Mouse (Mus musculus) midbrain, embryonic 10.5 days (tissue): ENCODE data around the gene Fance. TPM values are rescaled to one million over a fixed set of nuclear protein-coding genes. Genes with fewer than 3 reads are reported as not detected.
"Not testable (repeated sequence)": the region's sequence is repeated elsewhere in the genome, so short reads cannot be mapped to it uniquely, and the experiment has no call there.

ENCODE experiments used
- DNase-seq: peaks from one replicate; pipeline ENCODE4 v3.0.0-alpha.2; 2017; ENCODE audit warnings: low spot score
- H3K27ac ChIP-seq: fragments of 300-500 bp; sonication (generic); replicated peaks from 2 replicates; pipeline ENCODE4 v1.5.1; 2016; ENCODE audit warnings: mild to moderate bottlenecking
- H3K27me3 ChIP-seq: fragments of 300-500 bp; sonication (generic); 2 replicates; pipeline ENCODE4 v1.6.1; 2016; ENCODE audit warnings: low read depth, mild to moderate bottlenecking; ENCODE audit not compliant: poor library complexity, severe bottlenecking
- H3K36me3 ChIP-seq: fragments of 300-500 bp; sonication (generic); 2 replicates; pipeline ENCODE4 v1.6.1; 2016; ENCODE audit warnings: mild to moderate bottlenecking, moderate library complexity
- H3K4me1 ChIP-seq: fragments of 300-500 bp; sonication (generic); 2 replicates; pipeline ENCODE4 v1.6.1; 2016
- H3K4me3 ChIP-seq: fragments of 300-500 bp; sonication (generic); 2 replicates; pipeline ENCODE4 v1.5.1; 2016; ENCODE audit warnings: mild to moderate bottlenecking, moderate library complexity
- H3K9me3 ChIP-seq: fragments of 300-500 bp; sonication (generic); replicated peaks from 2 replicates; pipeline ENCODE4 v1.6.1; 2016; ENCODE audit warnings: mild to moderate bottlenecking
- WGBS: fragments of 180-500 bp; shearing (Covaris S2); methylation state at CpG from one replicate; pipeline ENCODE4 v1.1.7; 2016; 5-methylcytosine and 5-hydroxymethylcytosine counted together
- polyA plus RNA-seq: library from polyadenylated mRNA; unstranded; fragments of >200 nt; fragmentation: Nextera tagmentation; extraction: Ambion mirVana; gene quantifications from 2 replicates; pipeline ENCODE4 v1.2.1, GENCODE M21; 2016

Fance gene
- polyA plus RNA-seq, 1 experiment from 2014 or later = 30.8 TPM

GRCm38 (mm10) chr17:28345882-28346281 is 32.6 kb downstream of the Fance start:
- H3K4me1 ChIP-seq = peaks cover 78% of the 10 kb centered on the region
- H3K4me3 ChIP-seq = peak overlapping the region; percentile 19; the same call in 1 of the 2 replicates
- H3K9me3 ChIP-seq = no peaks in the 10 kb centered on the region
- 10% methylated on average over 10 of the region's 10 CpGs for WGBS
- peak overlapping the region; percentile 56; the same call in 1 of the 2 replicates for H3K27ac ChIP-seq
- peaks cover 2% of the 10 kb centered on the region; the same call in 1 of the 2 replicates for H3K36me3 ChIP-seq
- H3K27me3 ChIP-seq = peaks cover 74% of the 10 kb centered on the region
- no peak for DNase-seq

DNA sequence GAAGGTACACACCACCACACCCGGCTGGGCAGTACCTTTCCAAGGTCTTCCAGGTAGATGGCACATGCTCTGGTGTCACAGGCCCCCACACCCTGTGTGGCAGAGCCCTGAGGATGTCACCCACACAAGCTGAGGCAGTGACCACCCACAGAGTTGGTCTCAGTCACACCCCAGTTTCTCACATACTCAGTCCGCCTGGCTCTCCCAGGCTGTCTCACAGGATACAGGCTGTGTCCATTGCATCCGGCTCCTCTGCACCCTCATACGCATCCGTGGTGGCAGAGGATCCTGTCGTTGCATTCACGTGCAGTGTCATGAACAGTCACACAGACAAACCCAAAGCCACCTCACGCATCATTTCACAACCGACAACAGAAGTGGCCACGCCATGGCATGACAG is 34.0 kb downstream of the Fance start:
- Histone ChIP-seq H3K36me3 (no peaks in the 10 kb centered on the region), H3K27me3 (peaks cover 71% of the 10 kb centered on the region), H3K4me3 (no peak overlapping the region), H3K4me1 (peaks cover 81% of the 10 kb centered on the region), H3K27ac (no peak overlapping the region), H3K9me3 (no peaks in the 10 kb centered on the region)
- 88% methylated on average over 10 of the region's 10 CpGs for WGBS
- no peak for DNase-seq

DNA sequence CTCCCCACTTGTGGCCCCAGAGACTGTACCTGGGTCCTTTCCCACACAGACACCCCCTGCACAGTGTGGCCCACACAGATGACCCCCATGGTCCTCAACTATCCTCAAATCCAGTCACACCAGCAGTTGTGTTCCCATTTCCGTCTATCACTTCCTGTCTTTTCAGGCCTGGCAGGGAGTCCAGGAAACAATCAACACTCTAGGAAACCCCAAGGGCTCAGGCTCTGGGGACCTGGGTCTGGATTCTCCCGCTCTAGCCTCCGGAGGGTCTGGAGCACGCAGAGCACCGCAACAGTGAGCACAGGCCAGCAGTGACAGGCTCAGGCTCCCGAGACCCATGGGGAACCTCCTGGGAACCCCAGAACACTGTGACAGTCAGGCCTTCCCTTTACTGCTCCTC is 34.9 kb downstream of the Fance start:
- 55% methylated on average over 6 of the region's 6 CpGs for WGBS
- 0 out of 2 replicates have a peak overlapping the region, but pooled peaks have one; percentile 13 for H3K27ac ChIP-seq
- peak overlapping the region; percentile 85; the same call in 1 of the 2 replicates for H3K4me3 ChIP-seq
- no peaks in the 10 kb centered on the region for H3K36me3 ChIP-seq
- peaks cover 74% of the 10 kb centered on the region for H3K27me3 ChIP-seq
- H3K4me1 ChIP-seq = peaks cover 79% of the 10 kb centered on the region
- no peaks in the 10 kb centered on the region for H3K9me3 ChIP-seq
- DNase-seq = no peak

DNA sequence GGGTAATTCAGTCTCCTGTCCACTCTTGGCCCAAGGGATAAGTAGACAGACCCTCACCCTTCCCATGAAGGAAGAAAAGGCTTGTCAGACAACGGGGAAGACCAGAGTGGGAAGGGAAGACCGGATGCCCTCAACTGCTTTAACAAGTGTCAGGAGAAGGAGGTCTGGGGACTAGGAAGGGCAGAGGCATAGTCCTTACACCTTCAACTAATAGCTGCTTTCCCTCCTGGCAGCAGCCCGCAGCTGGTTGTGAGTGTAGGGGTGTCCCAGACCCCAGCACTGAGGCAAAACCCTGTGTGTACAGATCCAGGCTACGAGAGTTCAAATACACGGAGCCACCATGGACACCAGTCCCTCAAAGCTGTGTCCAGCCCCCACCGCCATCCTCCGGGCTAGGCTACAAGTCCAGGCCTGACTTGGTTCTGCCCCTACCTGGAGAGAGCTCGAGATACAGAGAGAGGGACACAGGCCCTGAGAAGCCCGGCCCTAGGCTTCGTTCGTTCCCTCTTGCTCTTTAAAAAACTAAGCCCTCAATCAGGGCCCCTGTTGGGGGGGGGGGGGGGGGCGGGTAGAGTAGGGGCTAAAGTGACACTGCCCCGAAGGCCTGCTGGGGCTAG is 36.1 kb downstream of the Fance start:
- H3K4me1 ChIP-seq = peaks cover 72% of the 10 kb centered on the region
- peaks cover 80% of the 10 kb centered on the region for H3K27me3 ChIP-seq
- peak; percentile 43 for DNase-seq
- H3K9me3 ChIP-seq = no peaks in the 10 kb centered on the region
- WGBS = 12% methylated on average over 13 of the region's 13 CpGs
- peak overlapping the region; percentile 85 for H3K4me3 ChIP-seq
- peak overlapping the region; percentile 91 for H3K27ac ChIP-seq
- no peaks in the 10 kb centered on the region for H3K36me3 ChIP-seq

GRCm38 (mm10) chr17:28349901-28350465 is 36.7 kb downstream of the Fance start:
- H3K27ac ChIP-seq = peak overlapping the region; percentile 91
- DNase-seq = peak; percentile 56
- peak overlapping the region; percentile 85 for H3K4me3 ChIP-seq
- H3K27me3 ChIP-seq = peaks cover 77% of the 10 kb centered on the region
- H3K36me3 ChIP-seq = no peaks in the 10 kb centered on the region
- H3K9me3 ChIP-seq = no peaks in the 10 kb centered on the region
- peaks cover 66% of the 10 kb centered on the region for H3K4me1 ChIP-seq
- WGBS = under 1% methylated on average over 40 of the region's 54 CpGs

DNA sequence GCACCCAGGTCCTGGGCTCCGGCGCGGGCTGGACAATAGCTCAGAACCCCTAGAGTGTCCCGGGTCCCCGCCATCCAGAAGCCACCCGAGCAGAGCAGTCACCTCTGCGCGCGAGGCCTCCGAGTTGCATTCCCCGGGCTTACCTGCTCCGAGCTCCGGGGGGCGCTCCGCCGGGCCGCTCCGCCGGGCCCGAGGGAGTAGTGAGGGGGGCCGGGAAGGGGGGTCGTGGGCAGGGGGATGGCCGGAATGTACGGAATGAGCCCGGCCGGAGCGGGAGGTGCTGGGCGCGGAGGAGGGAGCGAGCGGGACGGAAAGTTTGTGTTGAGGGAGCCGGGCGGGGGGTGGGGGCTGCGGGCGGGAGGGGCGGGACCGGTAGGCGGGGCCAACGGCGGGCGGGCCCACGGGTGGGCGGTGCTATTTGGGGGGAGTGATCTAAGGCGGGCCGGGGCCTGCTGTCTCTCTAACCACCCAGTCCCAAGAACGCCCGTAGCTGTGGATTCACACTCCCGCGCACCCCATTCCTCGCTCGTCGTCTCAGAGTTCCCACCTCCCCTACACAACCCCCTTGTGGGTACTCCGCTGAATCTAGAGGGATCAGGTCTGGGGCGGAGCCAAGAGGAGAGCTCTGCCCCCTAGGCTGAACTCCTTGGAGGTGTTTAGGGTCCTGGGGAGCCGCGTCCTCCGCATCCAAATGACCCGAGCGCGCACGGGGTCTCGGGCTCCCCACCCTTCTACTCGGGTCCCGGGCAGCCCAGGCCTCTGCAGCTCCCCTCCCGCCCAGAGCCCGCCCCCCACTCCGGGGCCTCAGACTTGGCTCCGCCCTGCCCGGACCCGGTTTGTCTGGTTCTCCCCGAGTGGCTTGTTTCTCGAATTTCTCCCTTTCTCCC is 37.4 kb downstream of the Fance start, which contains the start of gene Tead3:
Gene Tead3, minus strand, starts transcription at position 352 of the 887 bp plus-strand sequence.
- peak within 1 kb of the TSS; percentile 85 for H3K4me3 ChIP-seq
- under 1% methylated on average over 71 of the region's 73 CpGs for WGBS
- no peaks in the 10 kb centered on the region for H3K9me3 ChIP-seq
- peaks cover 74% of the 10 kb centered on the region for H3K27me3 ChIP-seq
- H3K36me3 ChIP-seq = no peaks in the 10 kb centered on the region
- H3K4me1 ChIP-seq = peaks cover 59% of the 10 kb centered on the region
- H3K27ac ChIP-seq = peak within 1 kb of the TSS; percentile 91
- DNase-seq = peak; percentile 88

DNA sequence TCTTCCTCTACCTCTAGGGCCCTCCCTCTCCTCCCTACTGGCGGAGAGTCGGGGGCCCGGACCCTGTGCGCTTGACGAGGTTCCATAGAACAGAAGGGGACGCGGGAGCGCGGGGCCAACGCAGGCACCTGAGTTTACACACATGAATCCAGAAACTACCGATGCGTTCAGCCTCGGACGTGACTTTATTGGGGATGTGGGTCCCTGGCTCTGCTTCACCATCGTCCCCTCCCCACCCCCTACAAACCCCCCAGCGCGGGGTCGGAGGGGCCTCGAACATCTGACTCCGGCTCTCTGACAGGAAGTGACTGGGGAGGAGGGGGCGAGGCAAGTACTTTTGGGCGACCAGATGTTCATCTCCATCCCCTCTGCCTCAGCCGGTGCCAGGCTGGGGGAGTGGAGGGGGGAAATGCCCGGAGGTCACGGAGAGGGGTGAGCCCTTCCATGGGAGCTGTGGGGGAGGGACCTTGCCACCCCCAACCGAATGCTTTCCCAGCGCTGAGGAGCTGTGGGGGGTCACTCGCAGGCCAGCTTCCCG is 38.1 kb downstream of the Fance start:
- peaks cover 52% of the 10 kb centered on the region for H3K4me1 ChIP-seq
- no peaks in the 10 kb centered on the region for H3K9me3 ChIP-seq
- WGBS = under 1% methylated on average over 29 of the region's 29 CpGs
- peak overlapping the region; percentile 91 for H3K27ac ChIP-seq
- H3K27me3 ChIP-seq = peaks cover 71% of the 10 kb centered on the region
- H3K36me3 ChIP-seq = no peaks in the 10 kb centered on the region
- no peak for DNase-seq
- peak overlapping the region; percentile 85 for H3K4me3 ChIP-seq

DNA sequence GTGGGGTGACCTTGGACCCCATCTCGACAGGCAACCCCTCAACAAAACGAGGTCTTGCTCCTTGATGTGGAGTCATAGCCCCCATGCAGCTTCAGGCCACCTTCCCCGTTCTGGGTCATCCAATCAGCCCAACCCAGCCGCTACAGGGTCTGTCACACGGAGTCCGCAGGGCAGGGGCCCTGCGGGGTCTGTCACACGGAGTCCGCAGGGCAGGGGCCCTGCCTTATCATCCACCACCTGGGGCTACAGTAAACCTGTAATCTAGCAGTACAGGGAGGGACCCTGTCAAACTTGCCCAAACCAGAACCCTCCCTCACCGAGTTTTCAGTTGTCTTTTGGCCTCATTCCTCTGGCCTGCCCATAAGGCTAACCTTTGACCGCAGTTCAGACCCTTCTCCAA is 38.7 kb downstream of the Fance start:
- Histone ChIP-seq H3K36me3 (no peaks in the 10 kb centered on the region), H3K4me3 (peak overlapping the region; percentile 85; the same call in 1 of the 2 replicates), H3K4me1 (peaks cover 49% of the 10 kb centered on the region), H3K27me3 (peaks cover 70% of the 10 kb centered on the region), H3K27ac (peak overlapping the region; percentile 91; the same call in 1 of the 2 replicates), H3K9me3 (no peaks in the 10 kb centered on the region)
- DNase-seq = no peak
- 6% methylated on average over 11 of the region's 11 CpGs for WGBS

GRCm38 (mm10) chr17:28355871-28356270 is 42.6 kb downstream of the Fance start:
- WGBS = 87% methylated on average over 12 of the region's 12 CpGs
- no peaks in the 10 kb centered on the region for H3K9me3 ChIP-seq
- no peaks in the 10 kb centered on the region for H3K36me3 ChIP-seq
- H3K4me3 ChIP-seq = no peak overlapping the region
- H3K27me3 ChIP-seq = peaks cover 85% of the 10 kb centered on the region
- no peak for DNase-seq
- no peak overlapping the region for H3K27ac ChIP-seq
- H3K4me1 ChIP-seq = peaks cover 17% of the 10 kb centered on the region

- not testable (repeated sequence) for H3K9me3 ChIP-seq, H3K27ac ChIP-seq, DNase-seq, H3K36me3 ChIP-seq
- H3K4me3 ChIP-seq = 0 out of 2 replicates have a peak overlapping the region, but pooled peaks have one; percentile 17
- 16% methylated on average over 23 of the region's 24 CpGs for WGBS
- peaks cover 89% of the 10 kb centered on the region for H3K27me3 ChIP-seq
- peaks cover 20% of the 10 kb centered on the region for H3K4me1 ChIP-seq
These were observed 45.4 kb downstream of the Fance start for GRCm38 (mm10) chr17:28358576-28359261.

DNA sequence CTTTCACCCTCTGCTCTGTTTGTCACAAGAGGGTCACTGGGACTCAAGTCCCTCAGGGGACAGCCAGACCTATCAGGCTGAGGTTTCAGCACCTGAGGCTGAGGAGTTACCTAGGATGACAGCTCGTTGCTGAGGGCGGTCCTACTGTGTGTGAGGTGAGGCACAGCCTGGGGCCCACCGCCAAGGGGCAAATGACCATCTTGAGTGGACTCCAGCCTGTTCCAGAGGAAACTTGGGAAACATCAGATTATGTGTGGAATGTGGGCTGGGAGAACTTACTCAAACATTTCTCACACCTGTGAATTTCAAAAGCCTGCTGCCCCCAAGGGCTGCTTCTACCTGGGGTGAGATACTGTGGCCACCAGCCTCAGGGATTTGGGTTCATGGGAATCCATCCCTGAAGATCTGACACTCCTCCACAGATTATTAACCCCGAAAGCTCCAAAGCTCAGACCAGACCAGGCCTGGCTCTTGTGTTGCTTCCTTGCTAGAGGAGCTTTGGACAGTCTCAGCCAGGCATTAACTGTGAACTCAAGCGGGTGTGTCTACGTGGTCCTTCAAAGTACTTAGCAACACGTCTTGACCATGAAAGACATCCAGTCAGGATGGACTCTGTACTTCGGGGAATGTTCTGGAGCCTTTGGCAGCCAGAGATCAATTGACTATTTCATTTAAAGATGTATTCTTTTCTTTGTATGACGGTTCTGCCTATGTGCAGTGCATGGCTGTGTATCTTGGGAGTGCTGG is 47.4 kb downstream of the Fance start:
- H3K27me3 ChIP-seq = peaks cover 95% of the 10 kb centered on the region
- WGBS = 84% methylated on average over 9 of the region's 9 CpGs
- H3K4me3 ChIP-seq = no peak overlapping the region
- DNase-seq = no peak
- H3K4me1 ChIP-seq = peaks cover 34% of the 10 kb centered on the region
- no peaks in the 10 kb centered on the region for H3K9me3 ChIP-seq
- H3K36me3 ChIP-seq = no peaks in the 10 kb centered on the region
- no peak overlapping the region for H3K27ac ChIP-seq
